Mouse (Mus musculus) megakaryocyte, embryonic 14.5 days (primary cell): ENCODE data around the gene Mis12.

Experiments
- FLI1 ChIP-seq: IDR thresholded peaks from 2 replicates; pipeline ENCODE4 v1.6.1; 2012; ENCODE audit warnings: low read length, inconsistent platforms, mixed read lengths
- GATA1 ChIP-seq: IDR thresholded peaks from 3 replicates; pipeline ENCODE4 v1.6.1; 2012; ENCODE audit warnings: mixed read lengths, low read length, inconsistent platforms, borderline replicate concordance

- TF ChIP-seq FLI1: no peak
- no peak for TF ChIP-seq GATA1
Observed at GRCm38 (mm10) chr11:71032070-71032469, 12.7 kb downstream of the Mis12 start.
